Mouse (Mus musculus): ENCODE results near the gene Plce1.
"Not testable (repeated sequence)": the region's sequence is repeated elsewhere in the genome, so short reads cannot be mapped to it uniquely, and the experiment has no call there.

Gene Plce1

GRCm38 (mm10) chr19:38498233-38498632, 17.3 kb downstream of the Plce1 start:
- no peak for DNase-seq (ENCODE audit: inconsistent ontology term)

- DNase-seq (ENCODE audit: inconsistent ontology term), result no peak
These were observed 23.7 kb downstream of the Plce1 start for GRCm38 (mm10) chr19:38504597-38504996.

GRCm38 (mm10) chr19:38506131-38506530, 25.2 kb downstream of the Plce1 start:
- DNase-seq (ENCODE audit: inconsistent ontology term), result no peak

- peak; percentile 90 for DNase-seq (ENCODE audit: inconsistent ontology term)
These were observed 26.5 kb downstream of the Plce1 start for GRCm38 (mm10) chr19:38507251-38507965.

- no peak for DNase-seq (ENCODE audit: inconsistent ontology term)
These were observed 27.2 kb downstream of the Plce1 start for GRCm38 (mm10) chr19:38507966-38508625.

- peak; percentile 49 for DNase-seq (ENCODE audit: inconsistent ontology term)
These were observed 33.7 kb downstream of the Plce1 start for GRCm38 (mm10) chr19:38514417-38515184.

- DNase-seq (ENCODE audit: inconsistent ontology term), result no peak
These were observed 45.9 kb downstream of the Plce1 start for GRCm38 (mm10) chr19:38526855-38527254.

- no peak for DNase-seq (ENCODE audit: inconsistent ontology term)
These were observed 46.6 kb downstream of the Plce1 start for GRCm38 (mm10) chr19:38527475-38527874.

- DNase-seq (ENCODE audit: inconsistent ontology term), result no peak
These were observed 52.3 kb downstream of the Plce1 start for GRCm38 (mm10) chr19:38533230-38533629.

- no peak for DNase-seq (ENCODE audit: inconsistent ontology term)
These were observed 58.4 kb downstream of the Plce1 start for GRCm38 (mm10) chr19:38539338-38539737.

- DNase-seq (ENCODE audit: inconsistent ontology term), result no peak
These were observed 59.6 kb downstream of the Plce1 start for GRCm38 (mm10) chr19:38540549-38540948.

GRCm38 (mm10) chr19:38549487-38550058, 68.7 kb downstream of the Plce1 start:
- no peak for DNase-seq (ENCODE audit: inconsistent ontology term)

GRCm38 (mm10) chr19:38553551-38553950, 72.6 kb downstream of the Plce1 start:
- DNase-seq (ENCODE audit: inconsistent ontology term), result no peak

- no peak for DNase-seq (ENCODE audit: inconsistent ontology term)
These were observed 74.5 kb downstream of the Plce1 start for GRCm38 (mm10) chr19:38555399-38555798.

GRCm38 (mm10) chr19:38558816-38559215, 77.9 kb downstream of the Plce1 start:
- DNase-seq (ENCODE audit: inconsistent ontology term), result no peak

GRCm38 (mm10) chr19:38561887-38562286, 81.0 kb downstream of the Plce1 start:
- DNase-seq (ENCODE audit: inconsistent ontology term), result not testable (repeated sequence)

- DNase-seq (ENCODE audit: inconsistent ontology term), result no peak
These were observed 85.2 kb downstream of the Plce1 start for GRCm38 (mm10) chr19:38566156-38566555.

- peak; percentile 43 for DNase-seq (ENCODE audit: inconsistent ontology term)
These were observed 85.8 kb downstream of the Plce1 start for GRCm38 (mm10) chr19:38566752-38567151.

- no peak for DNase-seq (ENCODE audit: inconsistent ontology term)
These were observed 86.4 kb downstream of the Plce1 start for GRCm38 (mm10) chr19:38567331-38567730.

- DNase-seq (ENCODE audit: inconsistent ontology term), result no peak
These were observed 97.7 kb downstream of the Plce1 start for GRCm38 (mm10) chr19:38578554-38579146.

- no peak for DNase-seq (ENCODE audit: inconsistent ontology term)
These were observed 102.0 kb downstream of the Plce1 start for GRCm38 (mm10) chr19:38582861-38583260.

GRCm38 (mm10) chr19:38587559-38587958, 106.7 kb downstream of the Plce1 start:
- no peak for DNase-seq (ENCODE audit: inconsistent ontology term)

All from Muller cell, postnatal 12 days (primary cell).